Mouse (Mus musculus): ENCODE measurements around the gene Add3.
A peak's percentile ranks its signal among the peaks of the same experiment; 100 is the strongest.

The Add3 gene

GRCm38 (mm10) chr19:53140044-53140803 is at the start of gene Add3:
Gene Add3, plus strand, starts transcription at chr19:53140443.
- DNase-seq = peak; percentile 53 to 66

GRCm38 (mm10) chr19:53090677-53091076 is 49.6 kb upstream of the Add3 start:
- no peak for DNase-seq

GRCm38 (mm10) chr19:53092251-53092650 is 48.0 kb upstream of the Add3 start:
- peak; percentile 35 to 52 for DNase-seq

GRCm38 (mm10) chr19:53093294-53093693 is 46.9 kb upstream of the Add3 start:
- no peak for DNase-seq

GRCm38 (mm10) chr19:53094684-53095083 is 45.6 kb upstream of the Add3 start:
- DNase-seq = no peak

GRCm38 (mm10) chr19:53101374-53102300 is 38.6 kb upstream of the Add3 start:
- DNase-seq = peak in 1 of 2 experiments; percentile 32

- DNase-seq = peak; percentile 92 to 96
These were observed 34.7 kb upstream of the Add3 start for GRCm38 (mm10) chr19:53105374-53106090.

GRCm38 (mm10) chr19:53106952-53107351 is 33.3 kb upstream of the Add3 start:
- peak in 1 of 2 experiments; percentile 46 for DNase-seq

- DNase-seq = no peak
These were observed 32.6 kb upstream of the Add3 start for GRCm38 (mm10) chr19:53107361-53108247.

- no peak for DNase-seq
These were observed 28.1 kb upstream of the Add3 start for GRCm38 (mm10) chr19:53111996-53112590.

- DNase-seq = no peak
These were observed 20.9 kb upstream of the Add3 start for GRCm38 (mm10) chr19:53119255-53119795.

GRCm38 (mm10) chr19:53120483-53120882 is 19.8 kb upstream of the Add3 start:
- no peak for DNase-seq

GRCm38 (mm10) chr19:53122641-53123241 is 17.5 kb upstream of the Add3 start:
- DNase-seq = no peak

GRCm38 (mm10) chr19:53123301-53123700 is 16.9 kb upstream of the Add3 start:
- DNase-seq = peak; percentile 76 to 89

GRCm38 (mm10) chr19:53125679-53126078 is 14.6 kb upstream of the Add3 start:
- DNase-seq = no peak

- no peak for DNase-seq
These were observed 13.7 kb upstream of the Add3 start for GRCm38 (mm10) chr19:53126546-53126945.

- DNase-seq = peak; percentile 49 to 81
These were observed 12.6 kb upstream of the Add3 start for GRCm38 (mm10) chr19:53127320-53128291.

- no peak for DNase-seq
These were observed 11.5 kb upstream of the Add3 start for GRCm38 (mm10) chr19:53128494-53129337.
